In the genomic region with DNA sequence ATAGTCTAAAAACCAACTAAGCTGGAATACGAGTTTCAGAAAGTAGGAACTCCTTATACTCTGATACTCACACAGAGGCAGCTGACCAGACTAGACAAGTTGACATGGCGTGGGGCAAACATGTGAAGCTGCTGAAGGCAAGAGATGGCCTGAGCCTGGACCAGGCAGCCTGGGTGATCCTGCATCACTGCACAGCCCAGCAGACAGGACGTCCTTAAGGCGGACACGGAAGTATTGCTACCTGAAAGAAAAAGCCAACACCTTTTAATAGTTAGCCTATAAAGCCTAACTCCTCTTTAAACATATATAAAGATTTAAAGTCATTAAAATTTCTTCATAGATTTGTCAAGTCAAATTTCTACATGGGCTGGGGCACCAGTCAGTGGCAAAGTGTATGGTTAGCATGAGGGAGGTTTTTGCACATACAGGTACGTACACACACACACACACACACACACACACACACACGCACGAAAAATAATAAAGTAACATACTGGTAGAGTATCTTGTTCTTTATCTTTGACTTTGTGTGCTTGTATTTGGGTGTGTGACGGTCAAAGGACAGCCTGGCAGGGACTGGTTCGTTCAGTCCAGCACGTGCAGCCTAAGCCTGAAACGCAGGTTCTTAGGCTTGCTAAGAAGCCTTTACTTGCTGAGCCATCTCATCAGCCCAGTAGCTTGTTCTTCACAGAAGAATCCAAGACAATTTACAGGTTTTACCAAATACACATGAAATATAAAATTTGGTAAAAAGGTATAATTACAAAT, we compare ENCODE assay signal across 22 mouse cellular contexts. TPM values are rescaled to one million over a fixed set of nuclear protein-coding genes. Genes with fewer than 3 reads are reported as not detected.
DNase-seq lines count a peak whose midpoint lies in the region; ATAC-seq lines count a peak whose summit lies in the region.
"Had no signal": no experiment of that assay in that cellular context is flagged by ENCODE, and none has a peak within 500 bp of the region (broad histone marks: within the 10 kb centered on the region; RNA-seq: fewer than 3 reads in every experiment).

No protein-coding gene starts in this region.

- DNase-seq in urinary bladder, postnatal 36 days (ENCODE audit: low spot score in 2 of 2): peak; percentile 31 to 43
- DNase-seq in urinary bladder, postnatal 4 days (ENCODE audit: low spot score in 2 of 2): no peak
- DNase-seq in large intestine, adult 2 months (ENCODE audit: low read depth, low spot score): peak; percentile 44
- no peak for DNase-seq in heart, postnatal 4 days
- no peak for DNase-seq in heart, adult 18-20 months
- DNase-seq: adrenal gland, postnatal 14 days; cerebellum, adult 18-20 months; cerebellum, adult 9-11 months; cerebellum, postnatal 36 days; heart, adult 2 months; heart, postnatal 14 days had no signal

- no peaks in the 10 kb centered on the region for H3K9me3 ChIP-seq in stomach, embryonic 16.5 days (replicated peaks; ENCODE audit: control insufficient read depth, low read length)
- H3K9me3 ChIP-seq: embryonic facial prominence, embryonic 13.5 days; forebrain, embryonic 12.5 days; heart, embryonic 15.5 days; hindbrain, embryonic 10.5 days had no signal

- H3K9ac ChIP-seq in stomach, embryonic 16.5 days (ENCODE audit: low read length): no peak overlapping the region
- H3K9ac ChIP-seq: embryonic facial prominence, embryonic 13.5 days; forebrain, embryonic 12.5 days; heart, embryonic 15.5 days; hindbrain, embryonic 14.5 days had no signal

- H3K27me3 ChIP-seq in stomach, embryonic 16.5 days (ENCODE audit: control insufficient read depth, insufficient read depth, low read length): no peaks in the 10 kb centered on the region
- H3K27me3 ChIP-seq: CH12.LX; embryonic facial prominence, embryonic 13.5 days; forebrain, embryonic 12.5 days; heart, embryonic 15.5 days; Patski had no signal

- WGBS in large intestine, adult 2 months: 39% methylated on average over 12 of the region's 12 CpGs
- WGBS in stomach, embryonic 16.5 days: 78% methylated on average over 12 of the region's 12 CpGs

- H3K4me1 ChIP-seq in stomach, embryonic 16.5 days (ENCODE audit: control insufficient read depth, insufficient read depth, low read length): no peaks in the 10 kb centered on the region
- H3K4me1 ChIP-seq: embryonic facial prominence, embryonic 13.5 days; forebrain, embryonic 12.5 days; hindbrain, embryonic 10.5 days had no signal

- peak; percentile 92 for ATAC-seq in stomach, embryonic 16.5 days (ENCODE audit: insufficient read depth, low FRiP score)
- ATAC-seq: activated CD4-positive, CD25-positive, alpha-beta regulatory T cell, adult 4 months; forebrain, embryonic 16.5 days; Patski had no signal

- peak overlapping the region; percentile 46; the same call in 1 of the 2 replicates for H3K27ac ChIP-seq in stomach, embryonic 16.5 days (ENCODE audit: low read length)
- H3K27ac ChIP-seq: embryonic facial prominence, embryonic 13.5 days; forebrain, embryonic 12.5 days; heart, adult 2 months; heart, embryonic 15.5 days; hindbrain, embryonic 10.5 days; hindbrain, embryonic 14.5 days had no signal

- H3K36me3 ChIP-seq in stomach, embryonic 16.5 days (ENCODE audit: control insufficient read depth, insufficient read depth, low read length): peaks cover 11% of the 10 kb centered on the region

- H3K4me2 ChIP-seq in stomach, embryonic 16.5 days (ENCODE audit: low read depth, low read length): peak overlapping the region; percentile 21; the same call in 1 of the 2 replicates
- H3K4me2 ChIP-seq: embryonic facial prominence, embryonic 13.5 days; forebrain, embryonic 12.5 days; heart, embryonic 11.5 days; heart, embryonic 15.5 days; hindbrain, embryonic 14.5 days had no signal

- no peak overlapping the region for H3K4me3 ChIP-seq in stomach, embryonic 16.5 days (replicated peaks; ENCODE audit: low read length)
- H3K4me3 ChIP-seq: embryonic facial prominence, embryonic 13.5 days; forebrain, embryonic 12.5 days; heart, adult 2 months; heart, embryonic 15.5 days; hindbrain, embryonic 10.5 days had no signal

RNA-seq across cellular contexts. Expression of a gene that starts 56.0 kb away (rescaled TPM):
- 19.4 and 61.2 TPM in 2 replicates for polyA plus RNA-seq in large intestine, adult 2 months (2012; rRNA removed)
- 12.8 and 13.2 TPM in 2 replicates for polyA plus RNA-seq in stomach, embryonic 16.5 days (2015; fragmentation: Nextera tagmentation; extraction: Ambion mirVana)
- 10 to 100 TPM; 21.3 to 24.6 TPM for total RNA-seq in heart, postnatal 4 days (2021)
- total RNA-seq in heart, adult 18-20 months (2021): 10 to 100 TPM; 20.7 to 21.0 TPM

Comparison
In these comparisons a context has a peak if more than half of its experiments do, and no peak if none do; other contexts are left out.
1. DNase-seq: peak in urinary bladder, postnatal 36 days (2 of 2) and large intestine, adult 2 months (single experiment); none in urinary bladder, postnatal 4 days (0 of 2), heart, postnatal 4 days (single experiment) and heart, adult 18-20 months (0 of 2).